Mouse (Mus musculus) macrophage (primary cell): ENCODE measurements around the gene Thbs4. TPM values are rescaled to one million over a fixed set of nuclear protein-coding genes. Genes with fewer than 3 reads are reported as not detected.

ENCODE experiments used
- H3K27ac ChIP-seq: fragments of 350-480 bp; formaldehyde crosslinking; 2 replicates; pipeline ENCODE4 v1.9.0; 2021
- H3K36me3 ChIP-seq: fragments of 350-480 bp; formaldehyde crosslinking; 2 replicates; pipeline ENCODE4 v1.9.0; 2021; ENCODE audit errors: inconsistent target
- H3K4me3 ChIP-seq: fragments of 350-480 bp; formaldehyde crosslinking; 2 replicates; pipeline ENCODE4 v1.9.0; 2021; ENCODE audit errors: inconsistent target
- H3K79me2 ChIP-seq: fragments of 350-480 bp; formaldehyde crosslinking; 2 replicates; pipeline ENCODE4 v1.9.0; 2021; ENCODE audit errors: inconsistent target
- WGBS: methylation state at CpG from one replicate; pipeline ENCODE4 v1.1.7; 2026; ENCODE audit warnings: inconsistent platforms; ENCODE audit not compliant: missing documents; 5-methylcytosine and 5-hydroxymethylcytosine counted together
- polyA plus RNA-seq: library from polyadenylated mRNA; stranded (reverse); fragments of 250-400 nt; gene quantifications from 3 replicates; pipeline ENCODE4 v1.2.4, GENCODE M21; 2018; ENCODE audit warnings: inconsistent platforms

Gene Thbs4
- polyA plus RNA-seq, 1 experiment from 2014 or later: not detected

DNA sequence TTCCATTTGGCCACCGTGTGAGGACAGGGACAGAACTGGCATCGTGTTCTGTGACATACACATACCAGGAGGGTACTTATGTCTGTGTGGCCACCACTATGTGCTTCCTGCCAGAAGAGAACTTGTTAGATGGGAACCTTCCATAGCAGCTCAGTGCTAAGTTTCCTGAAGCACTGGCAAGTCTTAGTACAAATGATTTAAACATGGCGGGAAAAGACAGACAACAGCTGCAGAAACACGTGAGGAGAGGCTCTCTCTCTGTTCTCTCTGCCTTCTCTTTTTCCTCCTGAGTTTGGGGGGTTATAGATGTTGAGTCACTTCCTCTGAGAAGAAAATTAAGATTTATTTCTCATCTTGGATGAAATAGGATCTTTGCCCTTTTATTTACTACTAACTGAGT is 14.5 kb downstream of the Thbs4 start:
- H3K4me3 ChIP-seq: no peak overlapping the region
- H3K27ac ChIP-seq: no peak overlapping the region
- 88% methylated on average over 4 of the region's 4 CpGs for WGBS
- H3K79me2 ChIP-seq: no peaks in the 10 kb centered on the region
- no peaks in the 10 kb centered on the region for H3K36me3 ChIP-seq

DNA sequence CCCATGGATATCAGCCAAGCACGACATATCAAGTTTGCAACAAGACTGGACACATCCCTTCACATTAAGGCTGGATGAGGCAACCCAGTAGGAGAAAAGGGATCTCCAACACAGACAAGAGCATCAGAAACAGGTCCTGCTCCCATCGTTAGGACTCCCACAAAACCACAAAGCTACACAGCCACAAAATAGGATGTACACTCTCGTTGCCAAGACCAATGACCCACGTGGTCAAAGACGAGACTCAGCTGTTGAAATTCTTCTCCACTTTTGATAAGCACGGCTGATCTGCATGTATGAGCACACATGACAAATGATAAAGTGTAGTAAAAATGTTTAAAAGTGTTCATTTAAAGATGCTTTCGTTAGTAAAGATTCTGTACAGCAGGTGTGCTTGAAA is 16.0 kb downstream of the Thbs4 start:
- no peak overlapping the region for H3K27ac ChIP-seq
- no peaks in the 10 kb centered on the region for H3K36me3 ChIP-seq
- no peaks in the 10 kb centered on the region for H3K79me2 ChIP-seq
- WGBS: 21% methylated on average over 7 of the region's 7 CpGs
- no peak overlapping the region for H3K4me3 ChIP-seq

DNA sequence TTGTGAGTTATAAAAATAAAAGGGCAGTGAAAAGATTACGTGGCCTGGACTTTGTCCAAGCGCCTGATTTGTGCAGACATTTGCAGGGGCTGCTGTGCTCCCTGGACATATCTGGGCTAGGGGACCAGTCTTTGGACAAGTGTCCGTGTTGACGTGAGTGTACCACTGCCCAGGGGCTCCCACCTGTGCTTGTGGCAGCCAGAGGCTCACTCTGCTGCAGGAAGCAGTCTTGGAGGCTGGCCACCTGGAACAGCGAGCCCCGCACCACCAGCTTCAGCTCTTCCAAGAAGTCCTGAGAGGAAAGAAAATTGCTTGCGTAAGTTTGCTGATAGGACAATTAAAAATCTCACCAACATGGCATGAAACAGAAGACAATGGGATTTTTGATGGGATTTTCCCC is 18.7 kb downstream of the Thbs4 start:
- no peaks in the 10 kb centered on the region for H3K79me2 ChIP-seq
- H3K27ac ChIP-seq: no peak overlapping the region
- H3K36me3 ChIP-seq: no peaks in the 10 kb centered on the region
- 93% methylated on average over 7 of the region's 7 CpGs for WGBS
- H3K4me3 ChIP-seq: no peak overlapping the region

DNA sequence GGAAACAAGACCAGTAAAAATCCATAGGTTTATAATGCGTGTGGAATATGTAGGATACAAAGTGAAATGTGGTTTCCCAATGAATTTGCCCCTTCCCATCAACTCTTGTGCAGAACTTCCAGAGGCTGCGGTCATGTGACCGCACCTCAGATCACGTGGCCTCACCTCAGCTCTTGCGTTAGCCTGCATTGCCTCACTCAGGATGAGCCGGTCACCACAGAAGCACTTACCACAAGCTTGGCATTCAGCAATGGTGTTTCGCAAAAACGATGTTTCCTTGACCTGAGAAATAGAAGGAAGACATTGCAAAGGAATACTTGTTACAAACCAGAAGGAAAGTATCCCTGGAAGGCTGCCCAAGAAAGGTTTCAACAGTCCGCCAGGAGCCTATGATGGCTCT is 19.7 kb downstream of the Thbs4 start:
- Histone ChIP-seq H3K4me3 (no peak overlapping the region), H3K79me2 (no peaks in the 10 kb centered on the region), H3K36me3 (no peaks in the 10 kb centered on the region), H3K27ac (no peak overlapping the region)
- 24% methylated on average over 6 of the region's 9 CpGs for WGBS

DNA sequence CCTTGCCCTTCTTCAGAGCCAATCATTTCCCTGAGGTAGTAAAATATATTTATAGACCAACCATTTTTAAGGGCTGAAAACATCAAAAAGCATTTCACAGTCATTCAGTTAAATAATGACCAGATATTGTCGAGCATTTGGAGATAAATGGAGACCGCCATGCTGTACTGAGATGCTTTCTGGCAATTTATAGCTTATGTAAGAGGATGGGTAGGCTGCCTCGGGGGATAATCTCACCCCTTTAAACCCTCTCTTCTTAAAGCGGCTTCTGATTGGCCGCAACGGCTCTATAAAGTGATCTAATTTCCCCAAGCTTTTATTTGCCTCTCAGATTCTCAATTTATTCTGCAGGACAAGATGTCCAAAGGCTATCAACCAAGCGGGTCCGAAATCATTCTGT is 22.1 kb downstream of the Thbs4 start:
- Histone ChIP-seq H3K27ac (no peak overlapping the region), H3K79me2 (no peaks in the 10 kb centered on the region), H3K36me3 (no peaks in the 10 kb centered on the region), H3K4me3 (no peak overlapping the region)
- 89% methylated on average over 8 of the region's 8 CpGs for WGBS

DNA sequence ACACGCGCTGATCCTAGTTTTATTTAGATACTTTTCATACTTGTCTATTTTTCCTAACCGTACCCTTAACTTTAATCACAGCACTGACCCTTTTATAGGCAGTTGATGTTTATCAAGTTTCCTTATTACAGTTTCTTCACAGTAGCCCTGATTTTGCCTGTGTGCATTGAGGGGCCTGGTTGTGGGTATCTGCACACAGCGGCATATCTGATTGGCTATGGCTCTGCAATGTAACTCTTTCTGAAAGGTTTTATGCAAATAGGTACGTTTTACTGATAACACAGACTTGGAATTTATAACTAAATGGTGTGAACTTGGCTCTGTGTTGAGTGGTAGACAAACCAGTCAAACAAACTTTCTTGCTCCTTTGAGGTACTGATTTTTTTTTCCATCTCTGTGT is 23.1 kb downstream of the Thbs4 start:
- 85% methylated on average over 5 of the region's 5 CpGs for WGBS
- H3K79me2 ChIP-seq: no peaks in the 10 kb centered on the region

DNA sequence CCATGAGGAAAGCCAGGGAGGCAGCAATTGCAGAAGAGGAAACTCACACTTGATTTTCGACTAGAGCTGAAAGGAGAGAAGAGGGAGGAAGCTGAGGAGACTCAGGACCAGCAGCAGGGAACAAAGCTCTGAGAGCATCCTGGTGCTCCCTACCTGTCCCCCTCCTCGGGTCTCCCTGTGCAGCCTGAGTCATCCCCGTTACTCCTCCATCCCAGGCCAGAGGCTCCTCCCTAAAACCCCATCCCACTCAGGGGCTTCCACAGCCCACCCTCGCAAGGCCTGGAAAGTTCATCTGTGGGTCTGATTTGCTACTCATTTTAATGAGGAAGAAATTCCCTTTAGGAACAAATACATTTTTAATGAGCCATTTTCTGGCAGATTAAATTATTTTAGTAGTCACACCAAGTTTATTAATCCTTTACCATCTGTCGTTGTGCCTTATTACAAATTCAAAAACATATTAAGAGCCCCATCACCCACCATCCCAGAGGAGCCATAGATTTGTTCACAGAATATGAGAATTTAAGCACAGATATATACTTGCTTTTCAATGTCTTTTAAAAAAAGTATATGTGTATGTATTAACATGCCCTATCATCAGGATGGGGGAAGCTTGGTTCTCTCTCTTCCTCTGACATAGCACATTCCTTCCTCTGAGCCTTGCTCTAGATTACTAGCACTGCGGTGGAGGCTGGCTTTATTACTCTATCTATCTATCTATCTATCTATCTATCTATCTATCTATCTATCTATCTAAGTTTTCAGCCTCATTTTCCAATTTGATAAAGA is 29.0 kb downstream of the Thbs4 start:
- H3K4me3 ChIP-seq: no peak overlapping the region
- H3K36me3 ChIP-seq: no peaks in the 10 kb centered on the region
- no peak overlapping the region for H3K27ac ChIP-seq
- 64% methylated on average over 6 of the region's 6 CpGs for WGBS
- H3K79me2 ChIP-seq: no peaks in the 10 kb centered on the region

More for the DNA sequence above, 23.1 kb downstream of the Thbs4 start:
- Histone ChIP-seq H3K36me3 (no peaks in the 10 kb centered on the region), H3K27ac (no peak overlapping the region), H3K4me3 (no peak overlapping the region)

DNA sequence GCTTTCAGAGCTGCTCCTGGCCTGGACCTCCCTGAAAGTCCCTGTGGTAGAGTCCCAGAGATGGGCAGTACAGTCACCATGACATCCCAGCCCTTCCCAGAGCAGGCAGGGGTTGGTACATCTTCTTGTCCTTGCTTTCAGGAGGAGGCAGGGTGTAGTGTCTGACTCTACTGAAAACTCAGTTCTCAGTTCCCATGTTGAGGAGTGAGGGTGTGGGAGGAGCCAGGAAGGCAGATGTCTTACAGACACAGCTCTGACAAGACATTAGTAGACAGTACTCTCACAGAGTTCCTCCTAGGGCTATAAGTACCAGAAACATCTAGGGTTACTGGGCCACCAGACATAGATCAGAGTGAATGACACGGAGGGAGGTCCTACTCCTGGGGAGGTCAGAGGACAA is 32.3 kb downstream of the Thbs4 start:
- Histone ChIP-seq H3K79me2 (no peaks in the 10 kb centered on the region), H3K36me3 (no peaks in the 10 kb centered on the region), H3K4me3 (no peak overlapping the region), H3K27ac (no peak overlapping the region)
- WGBS: 90% methylated on average over 1 of the region's 1 CpGs

DNA sequence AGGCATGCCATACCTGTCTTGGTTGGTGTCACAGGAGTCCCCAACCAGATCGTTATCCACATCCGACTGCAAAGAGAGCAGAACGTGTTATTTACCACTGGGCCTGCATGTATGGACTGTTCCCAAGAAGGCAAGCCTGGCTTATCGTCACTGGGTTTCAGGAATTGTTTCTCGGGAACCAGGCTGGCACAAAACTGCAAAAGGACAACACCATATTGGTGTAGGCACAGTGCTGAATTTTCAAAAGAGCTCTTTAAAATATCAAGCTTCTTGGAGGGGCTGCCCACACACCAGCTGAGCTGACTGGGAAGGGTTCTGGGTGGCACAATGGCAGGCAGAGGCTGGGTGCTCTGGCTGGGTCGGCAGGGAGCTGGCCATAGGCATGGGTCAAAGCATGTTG is 34.1 kb downstream of the Thbs4 start:
- Histone ChIP-seq H3K79me2 (no peaks in the 10 kb centered on the region), H3K27ac (no peak overlapping the region), H3K36me3 (no peaks in the 10 kb centered on the region), H3K4me3 (no peak overlapping the region)
- WGBS: 89% methylated on average over 6 of the region's 6 CpGs

DNA sequence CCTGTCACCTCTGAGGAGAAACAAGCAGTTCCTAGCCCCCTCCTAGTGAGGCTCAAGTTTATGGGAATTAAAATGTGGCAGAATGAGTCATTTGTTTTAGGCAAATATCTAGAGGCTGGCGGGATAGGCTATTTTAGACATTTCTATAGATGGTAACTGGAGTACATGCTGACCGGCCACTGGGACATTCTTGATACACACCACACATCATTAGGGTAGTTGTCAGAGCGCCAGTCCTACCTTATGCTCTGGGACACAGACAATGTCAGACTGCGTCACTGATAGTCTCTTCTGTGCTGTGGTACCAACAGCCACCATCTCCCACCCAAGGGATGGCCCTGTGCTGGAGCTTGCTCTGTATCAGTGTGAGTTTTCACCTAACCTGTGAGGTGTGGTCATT is 35.5 kb downstream of the Thbs4 start:
- Histone ChIP-seq H3K4me3 (no peak overlapping the region), H3K79me2 (no peaks in the 10 kb centered on the region), H3K27ac (no peak overlapping the region), H3K36me3 (no peaks in the 10 kb centered on the region)
- 93% methylated on average over 4 of the region's 4 CpGs for WGBS

DNA sequence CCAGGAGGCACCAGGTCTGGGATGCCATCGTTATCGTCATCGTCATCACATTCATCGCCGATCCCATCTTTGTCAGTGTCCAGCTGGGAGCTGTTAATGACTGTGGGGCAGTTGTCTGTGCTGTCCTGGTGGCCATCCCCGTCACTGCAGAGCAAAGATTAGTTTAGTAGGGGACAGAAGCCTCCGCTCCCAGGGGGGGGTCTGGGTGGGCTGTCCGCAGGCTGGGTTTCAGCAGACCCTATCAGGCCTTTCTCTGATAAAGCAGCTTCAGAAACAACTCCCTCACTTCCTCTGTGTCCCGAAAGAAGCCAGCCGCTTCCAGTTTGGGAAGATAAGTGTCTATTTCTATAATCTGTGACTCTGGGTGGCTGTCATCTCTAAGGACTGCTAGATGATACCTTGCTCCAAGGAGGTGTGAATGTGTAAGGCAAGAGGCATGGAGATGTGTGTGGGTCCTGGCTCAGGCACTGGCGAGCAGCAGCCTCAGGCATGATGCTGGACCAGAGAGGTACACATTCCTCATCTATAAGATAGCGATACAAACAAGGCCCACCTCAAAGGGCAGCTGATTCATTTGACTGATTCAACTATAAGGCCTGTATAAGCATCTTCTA is 36.5 kb downstream of the Thbs4 start:
- WGBS: 92% methylated on average over 12 of the region's 12 CpGs
- no peak overlapping the region for H3K27ac ChIP-seq
- no peaks in the 10 kb centered on the region for H3K36me3 ChIP-seq
- no peaks in the 10 kb centered on the region for H3K79me2 ChIP-seq
- no peak overlapping the region for H3K4me3 ChIP-seq

DNA sequence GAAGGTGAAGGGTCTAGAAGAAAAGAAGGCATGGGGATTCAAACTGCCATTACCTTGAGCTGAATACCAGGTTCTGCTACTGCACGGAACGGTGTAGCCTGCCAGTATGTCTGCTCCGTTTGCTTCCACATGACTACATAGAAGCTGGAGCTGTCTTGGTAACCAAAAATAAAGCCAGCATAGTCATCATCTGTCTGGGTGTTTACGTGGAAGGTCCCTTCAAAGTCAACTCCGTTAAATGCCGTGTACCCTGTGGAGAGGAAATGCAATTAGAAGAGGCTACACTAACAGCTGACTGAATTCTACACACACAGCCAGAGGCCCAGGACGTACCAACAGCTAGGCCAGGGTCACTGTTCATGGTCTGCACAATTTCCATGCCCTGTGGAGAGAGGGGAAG is 39.6 kb downstream of the Thbs4 start:
- 87% methylated on average over 7 of the region's 7 CpGs for WGBS
- H3K79me2 ChIP-seq: no peaks in the 10 kb centered on the region
- no peaks in the 10 kb centered on the region for H3K36me3 ChIP-seq
- no peak overlapping the region for H3K4me3 ChIP-seq
- no peak overlapping the region for H3K27ac ChIP-seq

DNA sequence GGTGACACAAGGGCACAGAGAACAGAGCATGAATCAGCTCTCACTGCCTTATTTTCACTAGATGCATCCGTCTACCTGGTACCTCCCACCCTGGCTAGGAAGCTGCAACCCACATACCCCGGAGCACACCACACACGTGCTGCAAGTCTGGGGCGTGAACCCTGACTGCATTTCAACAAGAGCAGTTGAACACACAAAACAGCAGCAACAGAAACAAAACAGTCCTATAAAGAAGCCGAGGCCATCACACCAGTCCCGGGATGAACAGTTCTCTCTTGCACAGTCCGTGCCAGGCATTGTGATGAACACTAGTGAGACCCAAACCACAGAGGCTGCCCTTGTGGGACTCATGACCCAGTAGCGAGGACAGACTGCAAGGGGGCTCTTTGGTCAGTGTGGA is 40.9 kb downstream of the Thbs4 start:
- Histone ChIP-seq H3K79me2 (no peaks in the 10 kb centered on the region), H3K4me3 (no peak overlapping the region), H3K27ac (no peak overlapping the region), H3K36me3 (no peaks in the 10 kb centered on the region)
- WGBS: 87% methylated on average over 8 of the region's 8 CpGs

DNA sequence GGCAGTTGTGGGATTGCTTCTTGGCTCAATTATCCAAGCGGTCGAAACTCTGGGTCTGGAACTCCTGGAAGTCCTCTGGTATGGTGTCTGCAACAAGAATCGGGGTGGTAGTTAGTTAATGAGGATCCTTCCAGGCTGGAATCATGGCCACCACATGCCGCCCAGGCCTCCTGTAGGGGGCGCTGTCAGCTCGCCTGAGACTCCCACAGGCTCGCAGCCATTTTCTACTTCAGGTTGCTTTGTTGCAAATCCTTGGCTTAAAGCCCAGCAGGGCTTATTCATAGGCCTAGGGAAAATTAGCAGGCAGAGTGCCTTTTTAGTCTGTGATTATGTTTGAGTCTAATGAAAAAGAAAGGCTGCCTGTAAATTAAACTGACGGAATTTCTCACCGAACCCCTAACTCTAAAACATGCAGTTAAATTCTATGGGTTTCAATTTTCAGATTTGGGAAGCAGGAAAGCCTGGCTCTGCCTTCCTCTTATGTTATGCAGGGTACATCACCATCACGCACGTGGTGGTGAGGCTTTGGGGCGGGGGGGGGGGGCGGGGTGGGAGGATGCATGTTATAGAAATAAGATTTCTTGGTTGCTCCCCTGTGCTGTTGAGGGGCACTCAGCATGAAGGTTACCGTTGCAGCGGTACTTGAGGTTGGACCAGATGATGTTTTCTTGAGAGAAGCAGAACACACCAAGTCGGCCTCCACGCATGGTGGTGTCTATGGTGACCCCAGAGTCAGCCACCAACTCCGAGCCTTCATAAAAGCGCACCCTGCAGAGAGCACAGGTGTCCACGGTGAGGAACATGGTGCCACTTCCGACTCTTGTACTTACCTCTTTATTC is 42.7 kb downstream of the Thbs4 start:
- no peaks in the 10 kb centered on the region for H3K36me3 ChIP-seq
- no peak overlapping the region for H3K27ac ChIP-seq
- no peaks in the 10 kb centered on the region for H3K79me2 ChIP-seq
- WGBS: 71% methylated on average over 19 of the region's 21 CpGs
- no peak overlapping the region for H3K4me3 ChIP-seq

DNA sequence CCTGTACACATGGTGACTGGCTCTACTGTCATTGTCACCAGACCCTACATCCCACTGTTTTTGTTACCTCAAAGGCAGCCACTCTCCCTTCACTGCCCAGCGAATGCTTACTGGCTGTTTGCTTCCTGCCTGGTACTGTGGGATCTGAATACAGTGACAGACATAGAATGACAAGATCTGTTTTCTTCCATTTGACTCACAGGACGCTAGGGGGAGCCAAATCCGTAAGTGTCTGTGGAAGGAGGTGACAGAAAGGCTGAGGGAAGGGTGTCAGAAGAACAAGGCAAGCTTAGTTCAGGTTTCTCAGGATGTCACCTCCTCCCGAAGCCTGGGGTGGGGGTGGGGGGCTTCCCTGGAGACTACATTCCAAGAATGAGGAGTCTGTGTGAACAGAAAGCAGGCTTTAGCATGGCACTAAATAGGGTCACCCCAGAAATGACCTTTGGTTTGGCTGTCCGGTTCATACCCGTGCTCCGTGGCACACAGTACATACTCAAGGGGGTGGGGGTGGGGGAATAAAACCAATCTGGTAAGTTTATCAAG is 43.6 kb downstream of the Thbs4 start:
- 28% methylated on average over 7 of the region's 7 CpGs for WGBS
- H3K4me3 ChIP-seq: no peak overlapping the region

More for the DNA sequence above, 43.6 kb downstream of the Thbs4 start:
- Histone ChIP-seq H3K36me3 (no peaks in the 10 kb centered on the region), H3K79me2 (no peaks in the 10 kb centered on the region), H3K27ac (no peak overlapping the region)
